Comparison of ENCODE assay signal across 23 mouse cellular contexts in genomic region chr9:59387461-59387860, GRCm38 (mm10). TPM values are rescaled to one million over a fixed set of nuclear protein-coding genes. Genes with fewer than 3 reads are reported as not detected.
DNase-seq lines count a peak whose midpoint lies in the region; ATAC-seq and TF ChIP-seq lines count a peak whose summit lies in the region.
"Had no signal": no experiment of that assay in that cellular context is flagged by ENCODE, and none has a peak within 500 bp of the region (broad histone marks: within the 10 kb centered on the region; RNA-seq: fewer than 3 reads in every experiment).

No protein-coding gene starts in this region.

- TF ChIP-seq EP300 in MEL (IDR thresholded peaks at IDR 0.05; ENCODE audit: low read depth in 1 of 2, low read length in 2 of 2), result no peak
- TF ChIP-seq EP300 in heart, adult 2 months (IDR thresholded peaks at IDR 0.05; ENCODE audit: insufficient read depth, low read depth, low read length), result no peak

- TF ChIP-seq POLR2A in MEL (IDR thresholded peaks at IDR 0.05; ENCODE audit: control insufficient read depth in 1 of 2, insufficient read depth in 1 of 2, low read depth in 1 of 2, low read length in 2 of 2, poor library complexity in 1 of 2), result no peak
- TF ChIP-seq POLR2A in heart, adult 2 months (IDR thresholded peaks at IDR 0.05; ENCODE audit: insufficient read depth, low read depth, low read length), result no peak

- H3K79me2 ChIP-seq in MEL (ENCODE audit: control insufficient read depth, insufficient read depth, low read length, poor library complexity), result no peaks in the 10 kb centered on the region
- no peaks in the 10 kb centered on the region for H3K79me2 ChIP-seq in heart, adult 2 months (replicated peaks; ENCODE audit: control insufficient read depth, insufficient read depth, low read length)

- WGBS in kidney, postnatal 0 days, result 69% methylated on average over 3 of the region's 3 CpGs
- 58% methylated on average over 3 of the region's 3 CpGs for WGBS in midbrain, embryonic 16.5 days
- WGBS in heart, adult 2 months, result 67% methylated on average over 3 of the region's 3 CpGs

- peaks cover 17% of the 10 kb centered on the region for H3K36me3 ChIP-seq in kidney, postnatal 0 days (ENCODE audit: insufficient read depth, low read length)
- H3K36me3 ChIP-seq in MEL (ENCODE audit: control insufficient read depth in 1 of 2, insufficient read depth in 2 of 2, low read length in 2 of 2), result peaks cover under 1 to 24% of the 10 kb centered on the region in 2 experiments
- peaks cover 5% of the 10 kb centered on the region; the same call in 1 of the 2 replicates for H3K36me3 ChIP-seq in midbrain, embryonic 16.5 days (ENCODE audit: control insufficient read depth, insufficient read depth, low read length)
- peaks cover 12% of the 10 kb centered on the region for H3K36me3 ChIP-seq in heart, adult 2 months (ENCODE audit: control insufficient read depth, insufficient read depth, low read length)

- H3K4me3 ChIP-seq in kidney, postnatal 0 days (replicated peaks; ENCODE audit: low read depth, low read length), result no peak overlapping the region
- no peak overlapping the region for H3K4me3 ChIP-seq in MEL (ENCODE audit: control insufficient read depth in 1 of 2, insufficient read depth in 1 of 2, low read depth in 2 of 2, low read length in 2 of 2)
- H3K4me3 ChIP-seq in midbrain, embryonic 16.5 days (ENCODE audit: low read depth, low read length), result no peak overlapping the region
- no peak overlapping the region for H3K4me3 ChIP-seq in heart, adult 2 months
- H3K4me3 ChIP-seq: embryonic facial prominence, embryonic 10.5 days; embryonic facial prominence, embryonic 12.5 days; forebrain, embryonic 13.5 days; forebrain, embryonic 15.5 days had no signal

- H3K27me3 ChIP-seq in kidney, postnatal 0 days (ENCODE audit: insufficient read depth, low read length), result no peaks in the 10 kb centered on the region
- H3K27me3 ChIP-seq in MEL (ENCODE audit: control insufficient read depth in 1 of 2, insufficient read depth in 2 of 2, low read length in 2 of 2), result no peaks in the 10 kb centered on the region
- no peaks in the 10 kb centered on the region for H3K27me3 ChIP-seq in midbrain, embryonic 16.5 days (ENCODE audit: control insufficient read depth, insufficient read depth, low read depth, low read length)
- no peaks in the 10 kb centered on the region for H3K27me3 ChIP-seq in heart, adult 2 months (ENCODE audit: control insufficient read depth, insufficient read depth, low read length)
- H3K27me3 ChIP-seq: CH12.LX; embryonic facial prominence, embryonic 12.5 days; forebrain, embryonic 13.5 days; forebrain, embryonic 15.5 days had no signal

- intact Hi-C loops in heart, adult 2 months (cut with DNase I), result no loop called here

- H3K4me1 ChIP-seq in kidney, postnatal 0 days (replicated peaks; ENCODE audit: insufficient read depth, low read length), result no peaks in the 10 kb centered on the region
- H3K4me1 ChIP-seq in MEL (ENCODE audit: control insufficient read depth in 1 of 2, insufficient read depth in 2 of 2, low read length in 2 of 2), result peaks cover 9 to 14% of the 10 kb centered on the region in 2 experiments
- no peaks in the 10 kb centered on the region for H3K4me1 ChIP-seq in midbrain, embryonic 16.5 days (ENCODE audit: control insufficient read depth, insufficient read depth, low read length)
- H3K4me1 ChIP-seq in heart, adult 2 months (ENCODE audit: control insufficient read depth, insufficient read depth, low read length), result peaks cover 2% of the 10 kb centered on the region
- H3K4me1 ChIP-seq: embryonic facial prominence, embryonic 10.5 days; embryonic facial prominence, embryonic 12.5 days; forebrain, embryonic 13.5 days; forebrain, embryonic 15.5 days had no signal

- no peak for TF ChIP-seq RAD21 in MEL (IDR thresholded peaks at IDR 0.05; ENCODE audit: low read depth, low read length)

- H3K27ac ChIP-seq in kidney, postnatal 0 days, result no peak overlapping the region
- no peak overlapping the region for H3K27ac ChIP-seq in MEL (ENCODE audit: control insufficient read depth, low read depth, low read length)
- no peak overlapping the region for H3K27ac ChIP-seq in midbrain, embryonic 16.5 days (ENCODE audit: low read length)
- no peak overlapping the region for H3K27ac ChIP-seq in heart, adult 2 months
- H3K27ac ChIP-seq: embryonic facial prominence, embryonic 10.5 days; embryonic facial prominence, embryonic 12.5 days; forebrain, embryonic 13.5 days; forebrain, embryonic 15.5 days had no signal

- H3K4me2 ChIP-seq in kidney, postnatal 0 days (ENCODE audit: low read length), result no peak overlapping the region
- no peak overlapping the region for H3K4me2 ChIP-seq in midbrain, embryonic 16.5 days (ENCODE audit: low read length)
- H3K4me2 ChIP-seq: embryonic facial prominence, embryonic 12.5 days; forebrain, embryonic 13.5 days; forebrain, embryonic 15.5 days had no signal

- DNase-seq in kidney, postnatal 0 days (ENCODE audit: low spot score), result no peak
- no peak for DNase-seq in kidney, postnatal 36 days
- DNase-seq in MEL (ENCODE audit: low read depth, low spot score), result no peak
- peak; percentile 64 for DNase-seq in ZHBTc4 (ENCODE audit: low read depth, low spot score)
- no peak for DNase-seq in heart, adult 2 months
- no peak for DNase-seq in c-Kit-positive CD71-positive TER-119-positive erythroid progenitor cells, embryonic 14.5 days (ENCODE audit: low spot score)
- DNase-seq: adrenal gland, adult 2 months; adrenal gland, postnatal 10 days; adrenal gland, postnatal 25 days; B cell, adult 2 months; cerebellum, adult 11-12 months; cerebellum, adult 2 months; cerebellum, adult 9-10 months; cerebellum, postnatal 25 days; forebrain, postnatal 0 days had no signal

- TF ChIP-seq CTCF in kidney, postnatal 0 days (IDR thresholded peaks at IDR 0.05; ENCODE audit: low read depth), result no peak
- no peak for TF ChIP-seq CTCF in MEL (IDR thresholded peaks at IDR 0.05 in 2 of 3, conservative IDR thresholded peaks at IDR 0.05 in 1 of 3; ENCODE audit: control insufficient read depth in 1 of 3, insufficient read depth in 1 of 3, low read depth in 2 of 3, low read length in 3 of 3, poor library complexity in 1 of 3, severe bottlenecking in 1 of 3)
- TF ChIP-seq CTCF in heart, adult 2 months (IDR thresholded peaks at IDR 0.05), result no peak

- H3K9me3 ChIP-seq in kidney, postnatal 0 days (replicated peaks; ENCODE audit: low read length), result no peaks in the 10 kb centered on the region
- no peaks in the 10 kb centered on the region for H3K9me3 ChIP-seq in MEL (replicated peaks; ENCODE audit: insufficient read depth, low read length)
- no peaks in the 10 kb centered on the region for H3K9me3 ChIP-seq in midbrain, embryonic 16.5 days (replicated peaks; ENCODE audit: control insufficient read depth, low read length, poor library complexity, severe bottlenecking)
- H3K9me3 ChIP-seq: embryonic facial prominence, embryonic 10.5 days; embryonic facial prominence, embryonic 12.5 days; forebrain, embryonic 13.5 days; forebrain, embryonic 15.5 days; G1E had no signal

- H3K9ac ChIP-seq in kidney, postnatal 0 days (ENCODE audit: low read depth, low read length), result no peak overlapping the region
- no peak overlapping the region for H3K9ac ChIP-seq in MEL (ENCODE audit: control insufficient read depth, low read depth, low read length, poor library complexity, severe bottlenecking)
- no peak overlapping the region for H3K9ac ChIP-seq in midbrain, embryonic 16.5 days (ENCODE audit: low read depth, low read length)
- no peak overlapping the region for H3K9ac ChIP-seq in heart, adult 2 months (ENCODE audit: low read depth, low read length)
- H3K9ac ChIP-seq: embryonic facial prominence, embryonic 12.5 days; forebrain, embryonic 13.5 days; forebrain, embryonic 15.5 days; forebrain, postnatal 0 days had no signal

- ATAC-seq in kidney, postnatal 0 days (replicated peaks; ENCODE audit: low FRiP score, low read depth), result 0 out of 2 replicates have a peak, but pooled peaks have one; percentile 36
- no peak for ATAC-seq in midbrain, embryonic 16.5 days
- ATAC-seq: CD4-positive, CD25-positive, alpha-beta regulatory T cell, adult 4 months; forebrain, embryonic 13.5 days; forebrain, embryonic 15.5 days; forebrain, postnatal 0 days had no signal

TF ChIP-seq in MEL, 35 proteins besides CTCF, POLR2A, EP300 and RAD21:
- TF ChIP-seq JUND (IDR thresholded peaks at IDR 0.05; ENCODE audit: low read depth, low read length) (no peak), CHD2 (IDR thresholded peaks at IDR 0.05; ENCODE audit: low read length) (no peak), TBP (IDR thresholded peaks at IDR 0.05; ENCODE audit: low read depth, low read length) (no peak), BHLHE40 (IDR thresholded peaks at IDR 0.05; ENCODE audit: borderline replicate concordance, low read depth, low read length) (no peak), POLR2AphosphoS2 (IDR thresholded peaks at IDR 0.05; ENCODE audit: low read length) (peak; percentile 44; the same call in 1 of the 2 replicates), MAX (IDR thresholded peaks at IDR 0.05; ENCODE audit: low read length) (no peak), POLR2AphosphoS5 (IDR thresholded peaks at IDR 0.05; ENCODE audit: borderline replicate concordance, low read depth, low read length) (no peak), MYB (IDR thresholded peaks at IDR 0.05; ENCODE audit: low read depth, low read length) (no peak), SIN3A (IDR thresholded peaks at IDR 0.05; ENCODE audit: low read length) (0 out of 2 replicates have a peak, but pooled peaks have one; percentile 18), NELFE (IDR thresholded peaks at IDR 0.05; ENCODE audit: low read depth, low read length) (no peak), MEF2A (IDR thresholded peaks at IDR 0.05; ENCODE audit: extremely low read depth, insufficient replicate concordance, low read depth, low read length, poor library complexity, severe bottlenecking) (no peak), ETS1 (IDR thresholded peaks at IDR 0.05; ENCODE audit: low read depth, low read length) (no peak), ZC3H11A (IDR thresholded peaks at IDR 0.05; ENCODE audit: low read depth, low read length) (no peak), UBTF (IDR thresholded peaks at IDR 0.05; ENCODE audit: borderline replicate concordance, insufficient read depth, low read depth, low read length) (no peak)
TF ChIP-seq in MEL: peak in this region for 2.

RNA-seq across cellular contexts. Expression of gene Bbs4, which starts 34.2 kb away (rescaled TPM):
- polyA plus RNA-seq in kidney, postnatal 0 days (2015; fragmentation: Nextera tagmentation; extraction: Ambion mirVana), result 14.0 and 15.1 TPM in 2 replicates
- 4.0 and 5.1 TPM in 2 replicates for total RNA-seq in MEL (2012; rRNA removed)
- 1 to 10 TPM in 1 of 2 experiments, not detected in 1; 5.6 TPM for polyA plus RNA-seq in MEL (2012; ENCODE audit: insufficient read depth in 1 of 2, insufficient read length in 2 of 2, low read depth in 1 of 2, low replicate concordance in 2 of 2, missing spikeins in 1 of 2)
- 53.5 and 55.6 TPM in 2 replicates for polyA plus RNA-seq in midbrain, embryonic 16.5 days (2015; fragmentation: Nextera tagmentation; extraction: Ambion mirVana)
- 1 to 10 TPM; 2.3 to 2.5 TPM for total RNA-seq in heart, adult 2 months (2021)
- polyA plus RNA-seq in heart, adult 2 months (2012; rRNA removed), result 1.7 and 2.8 TPM in 2 replicates
